Mouse (Mus musculus): Measurements from ENCODE around the gene Scgb1b30. TPM values are rescaled to one million over a fixed set of nuclear protein-coding genes. Genes with fewer than 3 reads are reported as not detected.

Scgb1b30 gene
- not detected in 2 replicates for polyA plus RNA-seq (2012)

GRCm38 (mm10) chr7:34094911-34095481 lies at the start of gene Scgb1b30:
Gene Scgb1b30 (plus strand): TSS chr7:34095431.
- no peak for TF ChIP-seq GATA1 (IDR thresholded peaks at IDR 0.05; ENCODE audit: low read length)

GRCm38 (mm10) chr7:34100002-34100401 lies 4.8 kb downstream of the Scgb1b30 start:
- no peak for TF ChIP-seq GATA1 (IDR thresholded peaks at IDR 0.05; ENCODE audit: low read length)

GRCm38 (mm10) chr7:34101276-34101675 lies 6.0 kb downstream of the Scgb1b30 start:
- TF ChIP-seq GATA1 (IDR thresholded peaks at IDR 0.05; ENCODE audit: low read length): no peak

- TF ChIP-seq GATA1 (IDR thresholded peaks at IDR 0.05; ENCODE audit: low read length): no peak
Measured at GRCm38 (mm10) chr7:34109190-34109589, 14.0 kb downstream of the Scgb1b30 start.

GRCm38 (mm10) chr7:34116601-34117000 lies 21.4 kb downstream of the Scgb1b30 start:
- TF ChIP-seq GATA1 (IDR thresholded peaks at IDR 0.05; ENCODE audit: low read length): no peak

- TF ChIP-seq GATA1 (IDR thresholded peaks at IDR 0.05; ENCODE audit: low read length): no peak
Measured at GRCm38 (mm10) chr7:34122987-34123720, 27.9 kb downstream of the Scgb1b30 start.

- no peak for TF ChIP-seq GATA1 (IDR thresholded peaks at IDR 0.05; ENCODE audit: low read length)
Measured at GRCm38 (mm10) chr7:34125346-34125745, 30.1 kb downstream of the Scgb1b30 start.

- TF ChIP-seq GATA1 (IDR thresholded peaks at IDR 0.05; ENCODE audit: low read length): no peak
Measured at GRCm38 (mm10) chr7:34126291-34126690, 31.1 kb downstream of the Scgb1b30 start.

- no peak for TF ChIP-seq GATA1 (IDR thresholded peaks at IDR 0.05; ENCODE audit: low read length)
Measured at GRCm38 (mm10) chr7:34131118-34131517, 35.9 kb downstream of the Scgb1b30 start.

- TF ChIP-seq GATA1 (IDR thresholded peaks at IDR 0.05; ENCODE audit: low read length): no peak
Measured at GRCm38 (mm10) chr7:34131959-34132354, 36.7 kb downstream of the Scgb1b30 start.

- no peak for TF ChIP-seq GATA1 (IDR thresholded peaks at IDR 0.05; ENCODE audit: low read length)
Measured at GRCm38 (mm10) chr7:34132355-34133079, 37.3 kb downstream of the Scgb1b30 start.

- TF ChIP-seq GATA1 (IDR thresholded peaks at IDR 0.05; ENCODE audit: low read length): no peak
Measured at GRCm38 (mm10) chr7:34133117-34133762, 38.0 kb downstream of the Scgb1b30 start, which contains the start of gene Wtip. Gene Wtip (minus strand): TSS chr7:34133268.

GRCm38 (mm10) chr7:34134336-34134735 lies 39.1 kb downstream of the Scgb1b30 start:
- no peak for TF ChIP-seq GATA1 (IDR thresholded peaks at IDR 0.05; ENCODE audit: low read length)

GRCm38 (mm10) chr7:34139493-34139892 lies 44.3 kb downstream of the Scgb1b30 start:
- no peak for TF ChIP-seq GATA1 (IDR thresholded peaks at IDR 0.05; ENCODE audit: low read length)

- no peak for TF ChIP-seq GATA1 (IDR thresholded peaks at IDR 0.05; ENCODE audit: low read length)
Measured at GRCm38 (mm10) chr7:34141123-34141522, 45.9 kb downstream of the Scgb1b30 start.

- peak; percentile 96 for TF ChIP-seq GATA1 (IDR thresholded peaks at IDR 0.05; ENCODE audit: low read length)
Measured at GRCm38 (mm10) chr7:34147193-34147592, 52.0 kb downstream of the Scgb1b30 start.

Other genes starting within 250 kb of the Scgb1b30 start
- not detected in 2 replicates for gene Scgb2b26, start 150.4 kb upstream of the Scgb1b30 start, polyA plus RNA-seq (2012)
- not detected in 2 replicates for gene Scgb2b27, start 81.5 kb upstream of the Scgb1b30 start, polyA plus RNA-seq (2012)
- not detected in 2 replicates for gene Scgb1b27, start 73.9 kb upstream of the Scgb1b30 start, polyA plus RNA-seq (2012)
- gene Wtip, start 37.8 kb downstream of the Scgb1b30 start, polyA plus RNA-seq (2012): not detected in 2 replicates
- 86.0 and 111 TPM in 2 replicates for gene Uba2, start 74.2 kb downstream of the Scgb1b30 start, polyA plus RNA-seq (2012)
- gene Pdcd2l, start 101.2 kb downstream of the Scgb1b30 start, polyA plus RNA-seq (2012): 11.0 and 11.6 TPM in 2 replicates
- gene Gpi1, start 134.9 kb downstream of the Scgb1b30 start, polyA plus RNA-seq (2012): 2,067 and 4,270 TPM in 2 replicates
- not detected in 2 replicates for gene Gm6096, start 155.6 kb downstream of the Scgb1b30 start, polyA plus RNA-seq (2012)
- 25.8 and 28.7 TPM in 2 replicates for gene 4931406P16Rik, start 218.1 kb downstream of the Scgb1b30 start, polyA plus RNA-seq (2012)

Measured in G1E-ER4 (cell line).